Mouse (Mus musculus) hindbrain, postnatal 0 days (tissue): ENCODE measurements around the gene Vat1l. TPM values are rescaled to one million over a fixed set of nuclear protein-coding genes. Genes with fewer than 3 reads are reported as not detected.

Experiments
- ATAC-seq: fragments of 200-750 bp; cut with Nextera tagmentation; 2 replicates; pipeline ENCODE4 v1.8.0; 2017; ENCODE audit warnings: mild to moderate bottlenecking, moderate TSS enrichment, moderate library complexity
- DNase-seq: peaks from one replicate; pipeline ENCODE4 v3.0.0-alpha.2; 2015; ENCODE audit warnings: low spot score
- H3K27ac ChIP-seq: fragments of 300-500 bp; sonication (generic); 2 replicates; pipeline ENCODE4 v1.5.1; 2014; ENCODE audit warnings: mild to moderate bottlenecking
- H3K27me3 ChIP-seq: fragments of 300-500 bp; sonication (generic); 2 replicates; pipeline ENCODE4 v1.6.1; 2014; ENCODE audit warnings: low read length, mixed read lengths; ENCODE audit not compliant: insufficient read depth
- H3K36me3 ChIP-seq: fragments of 300-500 bp; sonication (generic); 2 replicates; pipeline ENCODE4 v1.6.1; 2014; ENCODE audit warnings: low read length, mixed read lengths; ENCODE audit not compliant: insufficient read depth
- H3K4me1 ChIP-seq: fragments of 300-500 bp; sonication (generic); 2 replicates; pipeline ENCODE4 v1.6.1; 2014; ENCODE audit warnings: antibody characterized with exemption, low read length, mixed read lengths; ENCODE audit not compliant: insufficient read depth
- H3K4me2 ChIP-seq: fragments of 300-500 bp; sonication (generic); 2 replicates; pipeline ENCODE4 v1.6.1; 2014; ENCODE audit warnings: low read depth, mild to moderate bottlenecking, low read length, moderate library complexity, mixed read lengths
- H3K4me3 ChIP-seq: fragments of 300-500 bp; sonication (generic); 2 replicates; pipeline ENCODE4 v1.5.1; 2014; ENCODE audit warnings: low read length
- H3K9ac ChIP-seq: fragments of 300-500 bp; sonication (generic); replicated peaks from 2 replicates; pipeline ENCODE4 v1.6.1; 2014; ENCODE audit warnings: mild to moderate bottlenecking, low read length, moderate library complexity, mixed read lengths
- H3K9me3 ChIP-seq: fragments of 300-500 bp; sonication (generic); 2 replicates; pipeline ENCODE4 v1.6.1; 2016; ENCODE audit warnings: low read length, mixed read lengths
- CTCF ChIP-seq: IDR thresholded peaks from 2 replicates; pipeline ENCODE4 v1.5.1; 2016; ENCODE audit warnings: antibody characterized with exemption, control low read depth, low read depth
- WGBS: fragments of 180-500 bp; shearing (Covaris S2); extraction: QIAGEN DNeasy Blood & Tissue Kit; methylation state at CpG from one replicate; pipeline ENCODE4 v1.1.7; 2014; 5-methylcytosine and 5-hydroxymethylcytosine counted together
- polyA plus RNA-seq: library from polyadenylated mRNA; unstranded; fragments of >200 nt; fragmentation: Nextera tagmentation; extraction: Ambion mirVana; gene quantifications from 2 replicates; pipeline ENCODE4 v1.2.1, GENCODE M21; 2015
- total RNA-seq: library from RNA; depleted of rRNA; stranded (reverse); fragments of >200 nt; gene quantifications from 2 replicates; pipeline ENCODE4 v1.2.3, GENCODE M21; 2014

The Vat1l gene
- total and polyA plus RNA-seq, 2 experiments from 2014 or later: 74.0 to 175 TPM

- no peaks in the 10 kb centered on the region for H3K36me3 ChIP-seq
- H3K4me1 ChIP-seq: no peaks in the 10 kb centered on the region
- 39% methylated on average over 4 of the region's 4 CpGs for WGBS
- no peaks in the 10 kb centered on the region for H3K9me3 ChIP-seq
- no peaks in the 10 kb centered on the region for H3K27me3 ChIP-seq
- H3K4me2 ChIP-seq: no peak overlapping the region
- H3K4me3 ChIP-seq: no peak overlapping the region
- no peak overlapping the region for H3K9ac ChIP-seq
- peak; percentile 49 for DNase-seq
- no peak overlapping the region for H3K27ac ChIP-seq
- no peak for ATAC-seq
- TF ChIP-seq CTCF: no peak
Observed at GRCm38 (mm10) chr8:114318161-114318560, 112.7 kb downstream of the Vat1l start.

DNA sequence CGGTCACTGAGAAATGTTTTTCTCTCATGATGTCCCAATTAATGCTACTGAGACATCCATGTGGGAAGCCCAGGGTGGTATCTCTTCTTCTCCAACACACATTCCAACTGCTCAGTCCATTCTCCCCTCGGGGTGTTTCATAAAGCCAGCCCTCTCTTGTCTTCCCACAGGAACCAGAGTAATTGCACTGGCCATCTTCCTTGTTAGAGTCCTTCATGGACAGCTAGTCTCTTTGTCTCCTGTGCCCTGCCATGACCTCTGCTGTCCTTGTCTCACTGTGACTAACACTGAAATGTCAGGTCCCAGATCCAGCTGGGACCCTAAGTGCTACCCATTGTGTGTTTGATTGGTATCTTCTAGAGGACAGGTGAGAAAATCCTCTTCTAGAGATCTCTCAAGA, 116.7 kb downstream of the Vat1l start:
- ATAC-seq (no peak), DNase-seq (no peak)
- H3K4me3 ChIP-seq: no peak overlapping the region
- no peaks in the 10 kb centered on the region for H3K27me3 ChIP-seq
- H3K4me1 ChIP-seq: no peaks in the 10 kb centered on the region
- no peak for TF ChIP-seq CTCF
- WGBS: 67% methylated on average over 2 of the region's 2 CpGs
- no peak overlapping the region for H3K27ac ChIP-seq
- no peak overlapping the region for H3K9ac ChIP-seq
- H3K36me3 ChIP-seq: no peaks in the 10 kb centered on the region
- no peak overlapping the region for H3K4me2 ChIP-seq
- H3K9me3 ChIP-seq: no peaks in the 10 kb centered on the region

DNA sequence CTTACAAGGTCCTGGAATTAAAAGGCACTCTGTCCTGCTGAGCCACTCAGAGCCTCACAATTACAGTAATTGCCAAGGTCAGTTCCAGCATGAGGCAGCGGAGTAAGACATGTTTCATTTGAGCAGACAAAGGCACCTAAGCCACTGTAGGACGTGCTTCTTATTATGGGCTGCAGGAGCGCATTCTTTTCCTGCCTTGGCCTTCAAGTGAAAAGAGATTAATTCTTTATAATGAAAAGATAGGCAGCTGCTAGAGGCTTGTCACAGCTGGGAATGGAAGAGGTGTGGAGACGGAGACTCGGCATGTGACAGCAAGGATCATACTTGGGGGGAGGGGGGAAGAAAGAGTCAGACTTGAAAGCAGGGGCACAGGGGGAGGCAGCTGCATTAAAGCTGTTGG, 126.5 kb downstream of the Vat1l start:
- Histone ChIP-seq H3K9ac (no peak overlapping the region), H3K4me3 (no peak overlapping the region), H3K36me3 (no peaks in the 10 kb centered on the region), H3K4me2 (no peak overlapping the region), H3K27me3 (no peaks in the 10 kb centered on the region), H3K9me3 (no peaks in the 10 kb centered on the region), H3K4me1 (0 out of 2 replicates have a peak, but pooled peaks cover 4% of the 10 kb centered on the region), H3K27ac (peak overlapping the region; percentile 38; the same call in 1 of the 2 replicates)
- DNase-seq (no peak), ATAC-seq (no peak)
- no peak for TF ChIP-seq CTCF
- WGBS: 19% methylated on average over 5 of the region's 5 CpGs

DNA sequence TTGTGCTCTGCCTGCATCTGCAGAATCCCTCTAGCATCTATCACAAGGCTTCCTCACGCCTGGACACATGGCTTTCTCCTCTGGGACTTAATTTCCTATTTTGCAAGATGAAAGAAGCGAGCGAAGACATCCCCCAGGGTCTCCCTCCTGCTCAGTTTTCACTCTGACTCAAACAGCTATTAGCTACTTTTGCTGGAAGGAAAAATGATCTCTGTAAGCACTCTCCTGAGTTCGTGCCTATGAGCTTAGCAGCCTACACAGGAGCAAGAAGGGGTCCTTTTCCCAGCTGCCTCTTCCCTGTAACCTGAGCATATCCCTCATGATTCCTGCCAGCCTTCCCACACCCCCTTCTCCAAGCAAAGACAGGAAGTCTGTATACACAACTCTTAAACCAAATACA, 127.5 kb downstream of the Vat1l start:
- Histone ChIP-seq H3K4me3 (no peak overlapping the region), H3K9me3 (no peaks in the 10 kb centered on the region), H3K4me2 (no peak overlapping the region), H3K9ac (no peak overlapping the region), H3K27me3 (no peaks in the 10 kb centered on the region), H3K4me1 (0 out of 2 replicates have a peak, but pooled peaks cover 4% of the 10 kb centered on the region), H3K27ac (peak overlapping the region; percentile 38; the same call in 1 of the 2 replicates), H3K36me3 (no peaks in the 10 kb centered on the region)
- ATAC-seq (no peak), DNase-seq (peak; percentile 41)
- no peak for TF ChIP-seq CTCF
- 53% methylated on average over 4 of the region's 4 CpGs for WGBS

DNA sequence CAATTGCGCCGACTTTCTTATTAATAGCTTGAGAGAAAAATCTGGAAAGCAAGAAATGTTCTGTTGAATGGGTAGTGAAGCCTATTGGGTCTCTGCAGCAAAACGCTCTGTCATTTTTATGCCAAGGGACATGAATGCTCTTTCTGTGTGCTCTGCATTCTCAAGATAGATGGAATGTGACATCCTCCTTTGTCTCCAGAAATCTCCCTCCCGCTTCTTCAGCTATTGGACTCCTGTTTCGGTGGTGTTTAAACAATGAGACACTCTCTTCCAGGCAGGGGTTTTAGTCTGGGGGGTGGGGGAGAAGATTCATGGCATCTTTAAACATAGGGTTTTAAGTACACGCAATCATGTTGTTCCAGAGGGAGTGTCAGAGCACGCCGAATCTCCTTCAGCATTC, 130.3 kb downstream of the Vat1l start:
- Histone ChIP-seq H3K9ac (no peak overlapping the region), H3K36me3 (no peaks in the 10 kb centered on the region), H3K4me2 (no peak overlapping the region), H3K27ac (no peak overlapping the region), H3K4me1 (0 out of 2 replicates have a peak, but pooled peaks cover 4% of the 10 kb centered on the region), H3K27me3 (no peaks in the 10 kb centered on the region), H3K4me3 (no peak overlapping the region), H3K9me3 (no peaks in the 10 kb centered on the region)
- TF ChIP-seq CTCF: no peak
- WGBS: 30% methylated on average over 8 of the region's 8 CpGs
- DNase-seq: no peak
- ATAC-seq: no peak; the same call in 1 of the 2 replicates

DNA sequence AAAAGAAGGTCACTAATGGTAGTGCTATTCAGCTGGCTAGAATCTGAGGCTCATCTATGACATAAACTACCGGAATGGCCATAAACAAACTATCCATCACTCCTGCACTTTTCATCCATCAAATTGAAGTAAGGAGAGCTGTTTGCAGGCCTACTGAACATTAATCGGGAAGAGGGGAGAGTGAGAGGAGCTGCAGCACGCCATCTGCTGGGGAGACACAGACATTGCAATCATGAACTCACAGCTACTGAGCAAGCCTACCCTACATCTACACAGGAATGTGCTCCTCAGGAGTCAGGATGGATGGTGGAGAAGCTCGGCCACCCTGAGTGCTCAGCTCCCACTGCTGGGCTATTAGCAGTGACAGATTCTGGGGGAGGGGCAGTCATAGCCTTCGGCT, 136.9 kb downstream of the Vat1l start:
- no peaks in the 10 kb centered on the region for H3K4me1 ChIP-seq
- WGBS: 65% methylated on average over 5 of the region's 5 CpGs
- H3K27me3 ChIP-seq: no peaks in the 10 kb centered on the region
- no peak for ATAC-seq
- H3K9me3 ChIP-seq: no peaks in the 10 kb centered on the region
- no peak for DNase-seq
- H3K4me2 ChIP-seq: no peak overlapping the region
- no peak overlapping the region for H3K4me3 ChIP-seq
- H3K36me3 ChIP-seq: no peaks in the 10 kb centered on the region
- TF ChIP-seq CTCF: peak; percentile 59
- H3K9ac ChIP-seq: no peak overlapping the region
- no peak overlapping the region for H3K27ac ChIP-seq

- Histone ChIP-seq H3K27me3 (no peaks in the 10 kb centered on the region), H3K9ac (no peak overlapping the region), H3K4me3 (no peak overlapping the region), H3K4me2 (no peak overlapping the region), H3K27ac (no peak overlapping the region), H3K4me1 (no peaks in the 10 kb centered on the region), H3K36me3 (no peaks in the 10 kb centered on the region), H3K9me3 (no peaks in the 10 kb centered on the region)
- WGBS: 57% methylated on average over 5 of the region's 5 CpGs
- ATAC-seq: no peak
- DNase-seq: no peak
- no peak for TF ChIP-seq CTCF
Observed at GRCm38 (mm10) chr8:114344789-114345188, 139.4 kb downstream of the Vat1l start.
